Mouse (Mus musculus): ENCODE results near the gene Nrd1.

Gene Nrd1

GRCm38 (mm10) chr4:109094269-109094668, 93.8 kb downstream of the Nrd1 start:
- DNase-seq (ENCODE audit: low read depth, low spot score), result no peak

- DNase-seq (ENCODE audit: low read depth, low spot score), result no peak
Measured at GRCm38 (mm10) chr4:109098861-109099260, 98.4 kb downstream of the Nrd1 start.

DNA sequence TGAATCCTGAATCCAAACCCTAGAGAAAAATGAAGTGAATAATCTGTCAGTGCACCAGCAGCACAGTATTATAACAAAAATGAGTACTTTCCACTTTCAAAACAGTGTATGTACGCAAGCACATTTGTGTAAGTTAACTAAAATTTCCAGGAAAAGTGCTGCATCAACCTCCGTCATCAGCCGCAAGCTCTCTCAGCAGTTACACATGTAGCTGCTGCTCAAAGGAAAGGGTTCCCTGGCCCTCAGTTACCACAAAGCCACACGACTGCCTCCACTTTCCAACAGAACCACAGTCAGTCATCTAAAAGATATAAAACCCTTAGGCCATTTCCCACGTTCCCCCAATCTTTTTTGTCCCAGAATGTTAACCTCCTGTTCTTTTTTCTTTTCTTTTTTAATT, 102.1 kb downstream of the Nrd1 start:
- no peak for DNase-seq (ENCODE audit: low read depth, low spot score)

- no peak for DNase-seq (ENCODE audit: low read depth, low spot score)
Measured at GRCm38 (mm10) chr4:109103145-109103883, 102.9 kb downstream of the Nrd1 start.

DNA sequence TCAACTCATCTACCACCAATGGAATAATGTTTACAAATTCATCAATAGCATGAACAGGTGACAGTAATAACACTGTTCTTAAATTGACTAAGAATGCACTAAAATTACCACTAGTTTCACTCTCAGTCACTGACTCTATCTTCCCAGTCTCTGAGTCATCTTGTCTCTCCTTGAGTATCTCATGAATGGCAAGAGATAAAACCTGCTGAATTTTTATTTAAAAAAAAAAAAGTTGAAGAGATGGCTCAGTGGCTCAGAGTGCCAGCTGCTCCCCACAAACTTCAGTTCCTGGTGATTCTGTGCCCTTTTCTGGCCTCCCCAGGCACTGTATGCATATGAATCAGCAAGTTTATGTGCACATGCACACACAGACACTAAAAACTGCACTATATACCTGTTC, 104.8 kb downstream of the Nrd1 start:
- no peak for DNase-seq (ENCODE audit: low read depth, low spot score)

GRCm38 (mm10) chr4:109106034-109106433, 105.6 kb downstream of the Nrd1 start:
- no peak for DNase-seq (ENCODE audit: low read depth, low spot score)

GRCm38 (mm10) chr4:109106594-109106993, 106.1 kb downstream of the Nrd1 start:
- DNase-seq (ENCODE audit: low read depth, low spot score), result no peak

DNA sequence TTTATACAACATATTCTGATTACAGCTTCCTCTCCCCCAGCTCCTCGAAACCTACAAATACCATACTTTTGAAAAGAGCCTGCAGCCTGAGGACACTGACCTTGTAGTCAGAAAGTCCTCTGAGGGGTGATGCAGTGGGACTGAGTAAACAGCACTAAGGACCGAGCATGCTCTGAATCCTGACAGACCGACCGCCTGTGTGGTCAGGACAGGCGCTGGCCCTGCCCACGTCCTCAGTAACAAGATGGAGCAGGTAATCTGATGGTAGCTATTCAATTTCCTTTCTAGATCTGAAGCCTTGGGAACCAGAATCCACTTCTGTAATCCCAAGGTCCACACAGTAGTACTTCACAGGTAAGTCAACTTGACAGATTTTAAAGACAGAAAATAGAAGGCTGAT, 108.6 kb downstream of the Nrd1 start:
- no peak for DNase-seq (ENCODE audit: low read depth, low spot score)

GRCm38 (mm10) chr4:109109686-109110085, 109.2 kb downstream of the Nrd1 start:
- DNase-seq (ENCODE audit: low read depth, low spot score), result no peak

DNA sequence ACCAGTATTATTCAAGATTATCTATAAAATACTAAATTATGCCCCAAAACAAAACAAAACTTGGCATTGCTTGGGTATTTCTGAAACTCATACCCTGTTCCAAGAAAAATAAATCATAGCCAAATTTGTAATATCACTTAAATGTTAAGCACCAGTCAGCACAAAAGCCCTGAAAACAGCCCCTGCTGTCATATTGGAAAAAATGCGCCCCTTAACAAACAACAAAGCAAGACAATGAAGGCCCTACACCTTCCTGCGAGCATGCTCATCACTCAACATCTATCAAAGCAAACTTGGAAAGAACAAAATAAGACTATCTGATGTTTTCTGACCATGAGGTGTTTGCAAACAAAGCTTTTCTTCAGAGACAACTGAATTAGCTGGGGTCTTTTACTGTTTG, 110.5 kb downstream of the Nrd1 start:
- DNase-seq (ENCODE audit: low read depth, low spot score), result no peak

Measured in R1 (cell line).